Mouse (Mus musculus) limb, embryonic 13.5 days (tissue): ENCODE data around the gene Mbd3l1. TPM values are rescaled to one million over a fixed set of nuclear protein-coding genes. Genes with fewer than 3 reads are reported as not detected.

Source experiments
- ATAC-seq: fragments of 200-750 bp; cut with Nextera tagmentation; 2 replicates; pipeline ENCODE4 v1.8.0; 2017; ENCODE audit warnings: low read depth, moderate number of reproducible peaks, moderate TSS enrichment; ENCODE audit not compliant: low FRiP score
- H3K27ac ChIP-seq: fragments of 300-500 bp; sonication (generic); 2 replicates; pipeline ENCODE4 v1.5.1; 2015; ENCODE audit warnings: inconsistent platforms, mild to moderate bottlenecking, moderate library complexity
- H3K27me3 ChIP-seq: fragments of 300-500 bp; sonication (generic); 2 replicates; pipeline ENCODE4 v1.6.1; 2015; ENCODE audit warnings: mild to moderate bottlenecking, inconsistent platforms
- H3K36me3 ChIP-seq: fragments of 300-500 bp; sonication (generic); 2 replicates; pipeline ENCODE4 v1.6.1; 2015; ENCODE audit warnings: inconsistent platforms, mild to moderate bottlenecking, moderate library complexity
- H3K4me1 ChIP-seq: fragments of 300-500 bp; sonication (generic); 2 replicates; pipeline ENCODE4 v1.6.1; 2015; ENCODE audit warnings: inconsistent platforms
- H3K4me2 ChIP-seq: fragments of 300-500 bp; sonication (generic); replicated peaks from 2 replicates; pipeline ENCODE4 v1.6.1; 2015; ENCODE audit warnings: inconsistent platforms, mild to moderate bottlenecking, moderate library complexity
- H3K4me3 ChIP-seq: fragments of 300-500 bp; sonication (generic); 2 replicates; pipeline ENCODE4 v1.5.1; 2015; ENCODE audit warnings: moderate library complexity, mild to moderate bottlenecking, inconsistent platforms
- H3K9ac ChIP-seq: fragments of 300-500 bp; sonication (generic); 2 replicates; pipeline ENCODE4 v1.6.1; 2015; ENCODE audit warnings: mild to moderate bottlenecking, inconsistent platforms
- H3K9me3 ChIP-seq: fragments of 300-500 bp; sonication (generic); 2 replicates; pipeline ENCODE4 v1.6.1; 2016; ENCODE audit warnings: inconsistent platforms
- WGBS: fragments of 180-500 bp; shearing (Covaris S2); methylation state at CpG from one replicate; pipeline ENCODE4 v1.1.7; 2015; 5-methylcytosine and 5-hydroxymethylcytosine counted together
- microRNA-seq: library from miRNA; unstranded; fragments of <30 nt; microRNA quantifications from one replicate; pipeline ENCODE4, GENCODE M21; 2016
- polyA plus RNA-seq: library from polyadenylated mRNA; unstranded; fragments of >200 nt; fragmentation: Nextera tagmentation; extraction: Ambion mirVana; gene quantifications from 2 replicates; pipeline ENCODE4 v1.2.1, GENCODE M21; 2015

Mbd3l1 gene
- not detected in 2 replicates for polyA plus RNA-seq

DNA sequence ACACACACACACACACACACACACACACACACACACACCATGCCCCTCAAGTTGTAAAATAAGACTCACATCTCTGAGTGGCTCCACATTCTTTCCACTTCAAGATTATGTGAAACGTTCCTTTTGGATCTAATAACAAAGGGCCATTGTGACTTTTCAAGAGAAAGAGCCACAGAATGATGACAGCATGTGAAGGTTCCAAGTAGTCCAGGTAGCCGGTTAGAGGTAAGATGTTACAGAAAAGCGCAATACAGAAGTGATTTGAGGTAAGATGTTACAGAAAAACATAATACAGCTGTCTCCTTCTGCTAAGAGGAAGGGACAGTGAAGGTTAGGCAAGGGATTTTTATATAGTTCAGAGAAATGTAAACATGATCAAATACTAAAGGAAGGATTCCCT, at the start of gene Mbd3l1, which contains the start of gene Zfp558:
Gene Mbd3l1, plus strand, starts transcription at position 192 of the 400 bp plus-strand sequence.
Gene Zfp558, minus strand, starts transcription at position 101 of the 400 bp plus-strand sequence.
- Histone ChIP-seq H3K9me3 (no peaks in the 10 kb centered on the region), H3K27ac (no peak within 1 kb of the TSS), H3K36me3 (no peaks in the 10 kb centered on the region), H3K4me1 (no peaks in the 10 kb centered on the region), H3K4me2 (no peak within 1 kb of the TSS), H3K9ac (no peak within 1 kb of the TSS), H3K4me3 (no peak within 1 kb of the TSS), H3K27me3 (no peaks in the 10 kb centered on the region)
- no peak for ATAC-seq
- WGBS = 68% methylated on average over 3 of the region's 3 CpGs

DNA sequence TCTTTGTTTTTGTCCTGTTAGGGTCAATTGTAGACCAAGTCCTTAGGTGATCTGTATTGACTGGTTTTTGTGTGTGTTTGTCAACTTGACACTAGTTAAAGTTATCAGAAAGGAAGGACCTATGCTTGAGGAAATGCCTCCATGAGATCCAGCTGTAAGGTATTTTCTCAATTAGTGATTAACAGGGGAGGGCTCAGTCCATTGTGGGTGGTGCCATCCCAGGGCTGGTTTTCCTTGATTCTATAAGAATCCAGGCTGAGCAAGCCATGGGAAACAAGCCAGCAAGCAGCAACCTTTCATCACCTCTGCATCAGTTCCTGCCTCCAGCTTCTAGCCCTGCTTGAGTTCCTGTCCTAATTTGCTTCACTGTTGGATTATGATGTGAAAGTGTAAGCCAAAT, 47.8 kb upstream of the Mbd3l1 start, which contains the start of gene Mbd3l2:
Gene Mbd3l2, plus strand, starts transcription at position 301 of the 400 bp plus-strand sequence.
- H3K27me3 ChIP-seq = no peaks in the 10 kb centered on the region
- H3K9me3 ChIP-seq = no peaks in the 10 kb centered on the region
- H3K4me3 ChIP-seq = no peak within 1 kb of the TSS

DNA sequence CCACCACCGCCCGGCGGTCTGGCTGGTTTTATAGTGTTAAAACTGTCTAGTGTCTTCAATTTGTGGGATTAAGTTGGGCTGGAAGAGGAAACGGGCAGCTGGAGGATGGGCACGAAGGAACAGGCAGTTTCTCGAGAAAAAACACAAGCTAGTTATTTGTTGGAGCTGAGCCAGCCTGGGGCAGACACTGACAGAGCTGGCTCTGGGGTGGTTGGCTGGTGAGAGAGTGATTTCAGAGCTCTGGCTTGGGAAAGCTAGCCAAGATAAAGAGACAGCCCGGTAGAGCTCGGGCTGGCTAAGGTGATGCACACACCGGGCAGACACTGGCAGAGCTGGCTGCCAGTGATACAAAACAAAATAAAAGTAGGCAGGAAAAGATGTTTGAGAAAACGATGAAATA, 46.5 kb upstream of the Mbd3l1 start:
- WGBS = 75% methylated on average over 10 of the region's 10 CpGs
- H3K4me3 ChIP-seq = no peak overlapping the region
- H3K4me2 ChIP-seq = no peak overlapping the region
- no peaks in the 10 kb centered on the region for H3K4me1 ChIP-seq
- no peak overlapping the region for H3K9ac ChIP-seq
- no peaks in the 10 kb centered on the region for H3K9me3 ChIP-seq
- no peak for ATAC-seq
- H3K27ac ChIP-seq = no peak overlapping the region
- H3K27me3 ChIP-seq = no peaks in the 10 kb centered on the region
- no peaks in the 10 kb centered on the region for H3K36me3 ChIP-seq

More for the DNA sequence above, 47.8 kb upstream of the Mbd3l1 start, which contains the start of gene Mbd3l2:
- Histone ChIP-seq H3K4me2 (no peak within 1 kb of the TSS), H3K36me3 (no peaks in the 10 kb centered on the region), H3K27ac (no peak within 1 kb of the TSS), H3K4me1 (no peaks in the 10 kb centered on the region), H3K9ac (no peak within 1 kb of the TSS)
- no peak for ATAC-seq

DNA sequence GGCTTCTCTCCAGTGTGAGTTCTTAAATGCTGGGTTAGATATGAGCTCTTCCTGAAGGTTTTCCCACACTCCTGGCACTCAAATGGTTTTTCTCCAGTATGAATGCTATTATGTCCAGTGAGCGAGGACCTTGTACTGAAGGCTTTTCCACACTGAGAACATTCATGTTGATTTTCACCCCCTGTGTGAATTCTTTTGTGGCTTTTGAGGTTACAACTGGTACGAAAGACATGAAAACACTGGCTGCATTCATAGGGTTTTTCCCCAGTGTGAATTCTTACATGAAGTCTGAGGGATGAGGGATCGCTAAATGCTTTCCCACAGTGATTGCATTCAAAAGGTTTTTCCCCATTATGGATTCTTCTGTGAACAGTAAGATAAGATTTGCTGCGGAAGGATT, 21.6 kb upstream of the Mbd3l1 start:
- H3K4me2 ChIP-seq = no peak overlapping the region
- H3K36me3 ChIP-seq = peaks cover 47% of the 10 kb centered on the region
- no peak for ATAC-seq
- no peak overlapping the region for H3K27ac ChIP-seq
- no peaks in the 10 kb centered on the region for H3K4me1 ChIP-seq
- H3K9me3 ChIP-seq = no peaks in the 10 kb centered on the region
- WGBS = 84% methylated on average over 4 of the region's 4 CpGs
- H3K4me3 ChIP-seq = no peak overlapping the region
- no peaks in the 10 kb centered on the region for H3K27me3 ChIP-seq
- no peak overlapping the region for H3K9ac ChIP-seq

DNA sequence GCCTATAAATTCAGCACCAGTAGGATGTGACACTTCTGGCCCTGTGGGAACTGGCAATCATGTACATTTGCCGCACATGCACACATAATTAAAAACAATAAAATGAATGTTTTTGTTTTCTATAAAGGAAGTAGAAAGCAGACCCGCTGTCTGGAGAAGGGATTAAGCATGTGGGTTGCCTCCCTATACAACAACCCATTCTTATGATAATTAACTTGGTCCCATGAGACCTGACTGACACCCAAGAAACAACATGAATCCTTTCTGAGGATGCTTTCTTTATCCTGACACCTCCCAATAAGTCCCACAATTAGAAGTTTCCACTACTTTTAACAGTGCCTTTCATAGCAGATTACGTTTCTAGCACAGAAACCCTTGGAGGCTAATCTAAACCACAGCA, 10.8 kb upstream of the Mbd3l1 start:
- H3K9me3 ChIP-seq = peaks cover 7% of the 10 kb centered on the region; the same call in 1 of the 2 replicates
- H3K9ac ChIP-seq = no peak overlapping the region
- no peak overlapping the region for H3K27ac ChIP-seq
- H3K36me3 ChIP-seq = peaks cover 63% of the 10 kb centered on the region
- no peak for ATAC-seq
- no peaks in the 10 kb centered on the region for H3K27me3 ChIP-seq
- no peak overlapping the region for H3K4me2 ChIP-seq
- H3K4me3 ChIP-seq = no peak overlapping the region
- WGBS = 67% methylated on average over 3 of the region's 3 CpGs
- H3K4me1 ChIP-seq = no peaks in the 10 kb centered on the region

DNA sequence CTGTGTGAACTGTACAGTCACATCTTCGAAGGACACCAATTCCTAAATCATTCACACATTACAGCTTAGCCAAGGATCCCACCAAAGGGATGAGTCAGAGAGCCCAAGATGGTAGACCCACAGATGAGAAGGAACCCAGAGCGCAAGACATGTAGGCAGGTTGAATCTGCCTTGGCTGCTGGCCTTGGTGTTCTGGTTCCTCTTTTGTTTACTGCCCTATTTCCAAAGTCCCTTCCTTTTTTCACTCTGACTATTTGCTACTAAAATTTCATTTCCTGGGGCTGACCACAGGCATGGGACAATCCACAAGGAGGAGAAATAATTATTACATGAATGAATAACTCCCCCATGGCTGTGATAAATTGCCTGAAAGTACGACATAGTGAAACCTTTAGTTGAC, 10.2 kb upstream of the Mbd3l1 start:
- H3K36me3 ChIP-seq = peaks cover 59% of the 10 kb centered on the region
- no peaks in the 10 kb centered on the region for H3K27me3 ChIP-seq
- no peak overlapping the region for H3K27ac ChIP-seq
- no peak overlapping the region for H3K4me3 ChIP-seq
- ATAC-seq = no peak
- no peak overlapping the region for H3K9ac ChIP-seq
- peaks cover 4% of the 10 kb centered on the region for H3K4me1 ChIP-seq
- peaks cover 7% of the 10 kb centered on the region; the same call in 1 of the 2 replicates for H3K9me3 ChIP-seq
- H3K4me2 ChIP-seq = no peak overlapping the region
- 86% methylated on average over 3 of the region's 3 CpGs for WGBS

DNA sequence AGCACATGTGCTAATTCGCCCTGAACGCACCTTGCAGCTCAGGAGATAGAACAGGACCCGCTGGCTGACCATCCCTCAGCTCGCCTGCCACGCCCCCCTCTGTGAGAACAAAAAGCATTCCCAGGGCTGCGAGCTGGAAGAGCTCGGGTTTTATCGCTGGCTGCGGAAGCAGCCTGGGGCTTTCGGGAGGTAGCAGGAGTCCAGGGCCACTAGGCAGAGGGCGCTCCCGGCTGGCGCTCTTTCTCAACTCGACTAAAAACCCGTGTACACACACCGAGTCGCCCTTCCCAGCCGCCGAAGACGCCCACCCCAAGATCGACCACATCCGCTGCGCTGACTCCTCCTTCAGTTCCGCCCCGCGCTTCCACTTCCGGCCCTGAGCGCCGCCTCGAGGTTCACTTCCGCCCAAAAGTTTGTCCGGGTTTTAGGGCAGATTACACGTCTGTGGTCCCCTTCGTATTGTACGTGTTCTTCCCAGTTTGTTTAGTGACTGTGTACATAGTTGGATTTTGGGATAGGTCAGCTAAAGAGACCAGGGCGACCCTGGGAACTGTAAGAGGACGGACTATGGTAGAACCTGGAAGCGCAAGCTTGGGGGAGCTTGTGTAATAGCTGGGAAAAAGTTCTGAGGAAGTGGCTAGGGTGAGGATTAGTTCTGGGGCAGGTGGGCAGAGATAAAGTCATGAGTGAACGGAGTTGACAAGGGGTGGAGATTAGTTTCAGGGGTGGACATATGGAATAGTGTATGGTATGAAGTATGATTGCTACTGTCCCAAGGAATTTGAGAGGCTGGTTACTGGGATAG, 4.6 kb upstream of the Mbd3l1 start:
- WGBS = 5% methylated on average over 39 of the region's 39 CpGs
- peak overlapping the region; percentile 73 for H3K4me2 ChIP-seq

DNA sequence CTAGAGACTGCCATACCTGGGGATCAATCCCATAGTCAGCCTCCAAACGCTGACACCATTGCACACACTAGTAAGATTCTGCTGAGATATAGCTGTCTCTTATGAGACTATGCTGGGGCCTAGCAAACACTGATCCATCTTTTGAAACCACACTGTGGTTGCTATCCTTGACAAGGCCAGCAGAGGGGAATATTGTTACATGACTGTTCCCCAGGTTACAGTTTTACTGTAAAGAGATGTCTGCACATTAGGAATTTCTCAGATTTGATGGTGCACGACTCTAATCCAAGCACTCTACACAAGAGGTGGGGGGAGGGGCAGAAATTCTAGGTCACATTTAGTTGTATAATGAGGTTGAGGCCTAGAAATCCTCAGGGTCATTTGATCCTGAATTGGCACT, 29.9 kb downstream of the Mbd3l1 start:
- no peak overlapping the region for H3K4me3 ChIP-seq
- H3K36me3 ChIP-seq = no peaks in the 10 kb centered on the region
- no peaks in the 10 kb centered on the region for H3K27me3 ChIP-seq
- no peak overlapping the region for H3K9ac ChIP-seq
- ATAC-seq = no peak
- WGBS = 65% methylated on average over 2 of the region's 2 CpGs
- no peaks in the 10 kb centered on the region for H3K9me3 ChIP-seq
- H3K27ac ChIP-seq = no peak overlapping the region
- no peaks in the 10 kb centered on the region for H3K4me1 ChIP-seq
- H3K4me2 ChIP-seq = no peak overlapping the region

More for the DNA sequence above, 4.6 kb upstream of the Mbd3l1 start:
- Histone ChIP-seq H3K9ac (peak overlapping the region; percentile 70), H3K4me3 (peak overlapping the region; percentile 64), H3K36me3 (peaks cover 11% of the 10 kb centered on the region), H3K27me3 (no peaks in the 10 kb centered on the region), H3K27ac (peak overlapping the region; percentile 90), H3K4me1 (peaks cover 4% of the 10 kb centered on the region), H3K9me3 (no peaks in the 10 kb centered on the region)
- ATAC-seq = peak; percentile 98

Small RNA genes lying within 50 kb of the gene (microRNA-seq; reads per million reads assigned to microRNA genes)
- not detected for gene Gm22854

Other genes with a start within 250 kb of the Mbd3l1 start
- 126 and 148 TPM in 2 replicates for gene Chordc1, start 186.2 kb upstream of the Mbd3l1 start, polyA plus RNA-seq
- 3.2 and 3.9 TPM in 2 replicates for gene Naalad2, start 75.4 kb upstream of the Mbd3l1 start, polyA plus RNA-seq
- not detected in 2 replicates for gene Ubtfl1, start 73.9 kb upstream of the Mbd3l1 start, polyA plus RNA-seq
- not detected in 2 replicates for gene Mbd3l2, start 47.7 kb upstream of the Mbd3l1 start, polyA plus RNA-seq
- gene Zfp558, start 91 bp upstream of the Mbd3l1 start, polyA plus RNA-seq = 10.4 and 13.0 TPM in 2 replicates
- gene Muc16, start 196.2 kb downstream of the Mbd3l1 start, polyA plus RNA-seq = not detected in 2 replicates